Mouse (Mus musculus) limb, embryonic 14.5 days (tissue): ENCODE results near the gene Thbs1. TPM values are rescaled to one million over a fixed set of nuclear protein-coding genes. Genes with fewer than 3 reads are reported as not detected.

Experiments used
- ATAC-seq: fragments of 200-750 bp; cut with Nextera tagmentation; 2 replicates; pipeline ENCODE4 v1.8.0; 2017; ENCODE audit warnings: low read depth, moderate number of reproducible peaks, moderate TSS enrichment; ENCODE audit not compliant: low FRiP score
- DNase-seq: peaks from one replicate; pipeline ENCODE4 v3.0.0-alpha.2; 2015; ENCODE audit warnings: low spot score
- H3K27ac ChIP-seq: fragments of 300-500 bp; sonication (generic); replicated peaks from 2 replicates; pipeline ENCODE4 v1.5.1; 2014; ENCODE audit warnings: low read depth, mild to moderate bottlenecking, low read length, moderate library complexity, mixed read lengths
- H3K27me3 ChIP-seq: fragments of 300-500 bp; sonication (generic); 2 replicates; pipeline ENCODE4 v1.6.1; 2014; ENCODE audit warnings: low read length, mixed read lengths; ENCODE audit not compliant: control insufficient read depth, insufficient read depth
- H3K36me3 ChIP-seq: fragments of 300-500 bp; sonication (generic); 2 replicates; pipeline ENCODE4 v1.6.1; 2014; ENCODE audit warnings: mild to moderate bottlenecking, low read length, moderate library complexity, mixed read lengths; ENCODE audit not compliant: control insufficient read depth, insufficient read depth
- H3K4me1 ChIP-seq: fragments of 300-500 bp; sonication (generic); 2 replicates; pipeline ENCODE4 v1.6.1; 2014; ENCODE audit warnings: antibody characterized with exemption, low read length, mixed read lengths; ENCODE audit not compliant: control insufficient read depth, insufficient read depth
- H3K4me2 ChIP-seq: fragments of 300-500 bp; sonication (generic); replicated peaks from 2 replicates; pipeline ENCODE4 v1.6.1; 2014; ENCODE audit warnings: low read depth, mild to moderate bottlenecking, low read length, moderate library complexity; ENCODE audit not compliant: severe bottlenecking
- H3K4me3 ChIP-seq: fragments of 300-500 bp; sonication (generic); replicated peaks from 2 replicates; pipeline ENCODE4 v1.5.1; 2014; ENCODE audit warnings: low read length
- H3K9ac ChIP-seq: fragments of 300-500 bp; sonication (generic); 2 replicates; pipeline ENCODE4 v1.6.1; 2014; ENCODE audit warnings: mild to moderate bottlenecking, low read depth, low read length, moderate library complexity; ENCODE audit not compliant: severe bottlenecking
- H3K9me3 ChIP-seq: fragments of 300-500 bp; sonication (generic); 2 replicates; pipeline ENCODE4 v1.6.1; 2016; ENCODE audit warnings: low read length; ENCODE audit not compliant: control insufficient read depth
- POLR2A ChIP-seq: fragments of 200-500 bp; IDR thresholded peaks from 2 replicates; pipeline ENCODE4 v1.8.0; 2012; ENCODE audit warnings: inconsistent platforms, mild to moderate bottlenecking, moderate library complexity, borderline replicate concordance; ENCODE audit not compliant: insufficient read depth, insufficient read length; ENCODE audit errors: extremely low read depth
- WGBS: fragments of 180-500 bp; shearing (Covaris S2); extraction: QIAGEN DNeasy Blood & Tissue Kit; methylation state at CpG from one replicate; pipeline ENCODE4 v1.1.7; 2014; 5-methylcytosine and 5-hydroxymethylcytosine counted together
- polyA plus RNA-seq, 2 experiments: library from polyadenylated mRNA; depleted of rRNA in 1 of 2; stranded (reverse) in 1 of 2; unstranded in 1 of 2; fragments of >200 nt; fragmentation: Nextera tagmentation in 1 of 2; extraction: Ambion mirVana in 1 of 2; gene quantifications; 2 replicates each; pipeline versions ENCODE4 v1.2.1 to v1.2.3; 2012 to 2014

Gene Thbs1
- polyA plus RNA-seq, 2 experiments = 86.2 to 99.4 TPM

GRCm38 (mm10) chr2:118168225-118168624, 56.5 kb downstream of the Thbs1 start:
- DNase-seq (peak; percentile 69), ATAC-seq (peak; percentile 80)
- TF ChIP-seq POLR2A = no peak
- H3K4me2 ChIP-seq = no peak overlapping the region
- H3K4me1 ChIP-seq = peaks cover 9% of the 10 kb centered on the region; the same call in 1 of the 2 replicates
- 34% methylated on average over 1 of the region's 1 CpGs for WGBS
- H3K27me3 ChIP-seq = no peaks in the 10 kb centered on the region
- peak overlapping the region; percentile 26; the same call in 1 of the 2 replicates for H3K27ac ChIP-seq
- H3K9me3 ChIP-seq = no peaks in the 10 kb centered on the region
- no peak overlapping the region for H3K9ac ChIP-seq
- H3K4me3 ChIP-seq = no peak overlapping the region
- no peaks in the 10 kb centered on the region for H3K36me3 ChIP-seq

DNA sequence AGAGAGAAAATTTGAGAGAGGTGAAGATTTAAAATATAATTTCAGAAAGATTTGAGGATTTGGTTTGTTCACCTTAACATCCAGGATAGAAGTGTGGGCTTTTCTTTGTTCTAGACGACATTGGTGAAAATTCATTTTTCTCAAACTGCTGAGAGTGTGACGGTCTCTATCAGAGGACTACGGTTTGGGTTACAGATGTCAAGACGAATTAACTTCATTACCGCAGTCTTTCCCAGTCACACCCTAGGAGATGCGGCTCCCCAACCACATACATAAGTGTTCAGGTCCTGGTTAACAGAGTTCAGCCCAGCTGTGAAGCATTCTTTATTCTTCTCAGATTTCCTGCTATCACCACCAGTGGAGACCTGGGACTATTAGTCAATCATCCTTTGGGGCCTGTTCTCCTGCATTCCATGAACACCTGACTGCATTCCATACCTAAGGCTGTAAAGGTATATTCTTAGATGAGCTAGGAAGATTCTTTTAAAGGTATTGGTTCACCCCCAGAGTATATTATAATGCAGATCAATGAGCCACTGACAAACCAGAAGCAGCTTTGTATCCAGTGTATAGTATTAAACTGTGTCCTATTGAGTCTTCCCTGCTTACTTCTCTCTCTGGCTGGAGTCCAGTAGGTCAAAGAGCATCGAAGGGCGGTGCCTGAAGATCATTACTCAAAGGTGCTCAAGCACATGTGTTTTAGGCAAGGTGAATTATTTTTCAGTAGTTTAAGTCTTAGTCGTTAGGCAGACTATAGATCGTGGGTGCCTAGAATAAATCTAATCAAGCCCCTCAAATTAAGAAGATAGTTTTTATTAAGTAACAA, 63.1 kb downstream of the Thbs1 start:
- Histone ChIP-seq H3K36me3 (no peaks in the 10 kb centered on the region), H3K4me3 (no peak overlapping the region), H3K27ac (no peak overlapping the region), H3K4me2 (no peak overlapping the region), H3K9ac (no peak overlapping the region), H3K4me1 (peaks cover 3% of the 10 kb centered on the region), H3K27me3 (no peaks in the 10 kb centered on the region), H3K9me3 (0 out of 2 replicates have a peak, but pooled peaks cover 7% of the 10 kb centered on the region)
- no peak; the same call in 1 of the 2 replicates for ATAC-seq
- no peak for DNase-seq
- WGBS = 69% methylated on average over 10 of the region's 10 CpGs
- no peak for TF ChIP-seq POLR2A

Other genes with a start within 250 kb of the Thbs1 start
- gene Fsip1, start 145.1 kb downstream of the Thbs1 start, polyA plus RNA-seq (2012; rRNA removed) = 0.32 and 0.40 TPM in 2 replicates
- 0.32 and 0.54 TPM in 2 replicates for gene Fsip1, start 145.1 kb downstream of the Thbs1 start, polyA plus RNA-seq (2014; fragmentation: Nextera tagmentation; extraction: Ambion mirVana)